Comparison of ENCODE assay signal across 33 mouse cellular contexts in the genomic region with DNA sequence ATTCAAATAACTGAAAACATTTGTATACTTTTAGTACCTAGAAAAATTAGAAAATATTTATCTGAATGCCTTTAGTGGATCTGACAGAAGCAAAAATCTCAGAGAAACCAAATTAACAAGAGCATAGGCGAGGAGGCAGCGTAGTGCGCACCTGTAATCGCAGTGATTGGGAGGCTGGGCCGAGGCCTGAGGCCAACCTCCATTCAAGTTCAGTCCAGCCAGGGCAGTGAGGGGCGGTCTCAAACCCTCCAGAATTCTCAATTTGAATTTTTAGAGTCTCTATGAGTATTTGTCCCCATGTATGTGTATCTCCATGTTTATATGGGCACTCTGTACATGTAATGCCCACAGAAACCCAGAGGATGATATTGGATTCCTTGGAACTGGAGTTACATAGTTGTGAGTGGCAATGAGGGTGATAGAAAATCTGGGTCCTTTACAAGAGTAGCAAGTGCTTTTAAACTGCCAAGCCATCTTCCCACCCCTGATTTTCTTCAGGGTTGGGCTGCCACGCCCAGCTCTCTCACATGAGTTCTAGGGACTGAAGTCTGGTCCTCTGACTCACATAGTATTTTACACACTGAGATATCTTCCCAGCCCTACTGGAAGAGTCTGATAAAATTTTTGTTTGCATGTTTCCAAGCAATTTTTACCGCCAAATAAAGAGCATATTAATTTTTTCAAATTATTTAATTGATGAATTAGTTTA. TPM values are rescaled to one million over a fixed set of nuclear protein-coding genes. Genes with fewer than 3 reads are reported as not detected.
"Had no signal": no experiment of that assay in that cellular context is flagged by ENCODE, and none has a peak within 500 bp of the region (broad histone marks: within the 10 kb centered on the region; RNA-seq: fewer than 3 reads in every experiment).

No protein-coding gene starts in this region.

- H3K27me3 ChIP-seq: heart, embryonic 12.5 days; hindbrain, embryonic 12.5 days; kidney, embryonic 15.5 days; limb, embryonic 12.5 days; liver, embryonic 13.5 days; liver, embryonic 15.5 days had no signal

- H3K4me1 ChIP-seq: liver, embryonic 13.5 days; liver, embryonic 15.5 days had no signal

- ATAC-seq: hindbrain, embryonic 16.5 days; inflammation-experienced regulatory T-cells, adult 6 months had no signal

- H3K27ac ChIP-seq: gastrocnemius, adult 2 months; heart, embryonic 10.5 days; hindbrain, embryonic 10.5 days; hindbrain, embryonic 12.5 days; hindbrain, embryonic 14.5 days; kidney, embryonic 15.5 days; kidney, postnatal 0 days; limb, embryonic 10.5 days; limb, embryonic 12.5 days; liver, embryonic 13.5 days; liver, embryonic 15.5 days had no signal

- H3K4me3 ChIP-seq: gastrocnemius, adult 2 months; heart, embryonic 10.5 days; heart, embryonic 12.5 days; hindbrain, embryonic 10.5 days; hindbrain, embryonic 12.5 days; kidney, embryonic 15.5 days; limb, embryonic 10.5 days; limb, embryonic 12.5 days; liver, embryonic 13.5 days; liver, embryonic 15.5 days had no signal

- H3K9me3 ChIP-seq: heart, embryonic 10.5 days; heart, embryonic 12.5 days; hindbrain, embryonic 10.5 days; hindbrain, embryonic 12.5 days; kidney, embryonic 15.5 days; limb, embryonic 10.5 days; limb, embryonic 12.5 days; liver, embryonic 13.5 days; liver, embryonic 15.5 days had no signal

- H3K9ac ChIP-seq: heart, embryonic 12.5 days; hindbrain, embryonic 12.5 days; hindbrain, embryonic 14.5 days; kidney, embryonic 15.5 days; limb, embryonic 12.5 days; liver, embryonic 13.5 days; liver, embryonic 15.5 days had no signal

- DNase-seq: gastrocnemius, adult 2 months; gastrocnemius, postnatal 10 days; gastrocnemius, postnatal 25 days; heart, adult 18-20 months; heart, postnatal 10 days; heart, postnatal 4 days; kidney, adult 11 months; kidney, adult 2 months; kidney, adult 9 months; kidney, postnatal 14 days; kidney, postnatal 36 days; layer of hippocampus, postnatal 36 days; liver; liver, embryonic 13.5 days had no signal

- H3K4me2 ChIP-seq: heart, embryonic 12.5 days; hindbrain, embryonic 12.5 days; hindbrain, embryonic 14.5 days; kidney, embryonic 15.5 days; limb, embryonic 12.5 days; liver, embryonic 11.5 days; liver, embryonic 13.5 days; liver, embryonic 15.5 days had no signal

RNA-seq across cellular contexts. Expression of gene Gm28729, which starts 54.6 kb away (rescaled TPM):
- total RNA-seq: gastrocnemius, adult 2 months; granulocyte monocyte progenitor cell, adult 5-6 weeks; heart, adult 18-20 months; heart, adult 8-10 months; heart, postnatal 10 days; heart, postnatal 25 days; heart, postnatal 4 days; left cerebral cortex, postnatal 36 days had no signal
- polyA plus RNA-seq: heart, embryonic 10.5 days; heart, embryonic 12.5 days; heart, embryonic 14.5 days; heart, embryonic 16.5 days; inflammation-experienced regulatory T-cells, adult 6 months; kidney, adult 2 months; kidney, embryonic 15.5 days; limb, embryonic 10.5 days; limb, embryonic 12.5 days; liver, embryonic 11.5 days; liver, embryonic 13.5 days had no signal
